Mouse (Mus musculus) T-cell, adult 2 months (primary cell): ENCODE measurements around the gene Xrn2.

Experiments used
- DNase-seq: peaks from one replicate; pipeline ENCODE4 v3.0.0; 2022; ENCODE audit warnings: low spot score

Gene Xrn2

GRCm38 (mm10) chr2:147053229-147053892 is 40.6 kb downstream of the Xrn2 start:
- DNase-seq = no peak

- no peak for DNase-seq
These were observed 54.9 kb downstream of the Xrn2 start for GRCm38 (mm10) chr2:147067480-147068246.

- no peak for DNase-seq
These were observed 56.3 kb downstream of the Xrn2 start for GRCm38 (mm10) chr2:147069077-147069476.

GRCm38 (mm10) chr2:147070305-147070704 is 57.5 kb downstream of the Xrn2 start:
- DNase-seq = no peak

- DNase-seq = no peak
These were observed 61.2 kb downstream of the Xrn2 start for GRCm38 (mm10) chr2:147073962-147074361.

- DNase-seq = no peak
These were observed 61.6 kb downstream of the Xrn2 start for GRCm38 (mm10) chr2:147074399-147074798.

- DNase-seq = no peak
These were observed 69.6 kb downstream of the Xrn2 start for GRCm38 (mm10) chr2:147082391-147082790.

- peak; percentile 21 for DNase-seq
These were observed 70.9 kb downstream of the Xrn2 start for GRCm38 (mm10) chr2:147083471-147084365.

GRCm38 (mm10) chr2:147084366-147085071 is 71.7 kb downstream of the Xrn2 start:
- DNase-seq = no peak

GRCm38 (mm10) chr2:147085072-147085870 is 72.5 kb downstream of the Xrn2 start, which contains the start of gene Nkx2-4:
Gene Nkx2-4, minus strand, starts transcription at chr2:147085445.
- peak; percentile 2 for DNase-seq

- DNase-seq = no peak
These were observed 73.1 kb downstream of the Xrn2 start for GRCm38 (mm10) chr2:147085937-147086336.

GRCm38 (mm10) chr2:147086441-147086840 is 73.6 kb downstream of the Xrn2 start:
- no peak for DNase-seq

GRCm38 (mm10) chr2:147119736-147120135 is 106.9 kb downstream of the Xrn2 start:
- DNase-seq = no peak

- DNase-seq = no peak
These were observed 114.6 kb downstream of the Xrn2 start for GRCm38 (mm10) chr2:147127366-147127765.
